Mouse (Mus musculus): ENCODE data around the gene Acaca. TPM values are rescaled to one million over a fixed set of nuclear protein-coding genes. Genes with fewer than 3 reads are reported as not detected.

Acaca gene
- polyA plus RNA-seq, 1 experiment from 2014 or later = 14.4 TPM

GRCm38 (mm10) chr11:84116221-84116620 is 13.3 kb upstream of the Acaca start:
- ATAC-seq (replicated peaks; ENCODE audit: low FRiP score) = no peak

GRCm38 (mm10) chr11:84117431-84117830 is 12.0 kb upstream of the Acaca start:
- 90% methylated on average over 4 of the region's 4 CpGs for WGBS
- Histone ChIP-seq H3K4me1 (no peaks in the 10 kb centered on the region), H3K4me3 (replicated peaks) (no peak overlapping the region), H3K27me3 (no peaks in the 10 kb centered on the region), H3K27ac (no peak overlapping the region), H3K4me2 (no peak overlapping the region), H3K9me3 (replicated peaks) (no peaks in the 10 kb centered on the region), H3K36me3 (peaks cover 92% of the 10 kb centered on the region), H3K9ac (no peak overlapping the region)
- no peak for ATAC-seq (replicated peaks; ENCODE audit: low FRiP score)

More at GRCm38 (mm10) chr11:84116221-84116620, 13.3 kb upstream of the Acaca start:
- Histone ChIP-seq H3K27me3 (no peaks in the 10 kb centered on the region), H3K4me3 (replicated peaks) (no peak overlapping the region), H3K36me3 (peaks cover 84% of the 10 kb centered on the region), H3K9ac (no peak overlapping the region), H3K4me1 (no peaks in the 10 kb centered on the region), H3K4me2 (no peak overlapping the region), H3K27ac (no peak overlapping the region), H3K9me3 (replicated peaks) (no peaks in the 10 kb centered on the region)
- WGBS = 62% methylated on average over 2 of the region's 2 CpGs

GRCm38 (mm10) chr11:84121051-84121956 is 8.2 kb upstream of the Acaca start:
- Histone ChIP-seq H3K9me3 (replicated peaks) (no peaks in the 10 kb centered on the region), H3K4me3 (replicated peaks) (no peak overlapping the region), H3K4me2 (no peak overlapping the region), H3K36me3 (peaks cover 97% of the 10 kb centered on the region), H3K9ac (no peak overlapping the region), H3K27me3 (no peaks in the 10 kb centered on the region), H3K27ac (no peak overlapping the region), H3K4me1 (no peaks in the 10 kb centered on the region)
- no peak for ATAC-seq (replicated peaks; ENCODE audit: low FRiP score)
- WGBS = 75% methylated on average over 12 of the region's 12 CpGs

- Histone ChIP-seq H3K4me1 (peaks cover 14% of the 10 kb centered on the region), H3K9me3 (replicated peaks) (no peaks in the 10 kb centered on the region), H3K36me3 (peaks cover 41% of the 10 kb centered on the region), H3K4me2 (0 out of 2 replicates have a peak overlapping the region, but pooled peaks have one; percentile 91), H3K9ac (no peak overlapping the region), H3K27ac (no peak overlapping the region), H3K4me3 (replicated peaks) (peak overlapping the region; percentile 79; the same call in 1 of the 2 replicates), H3K27me3 (no peaks in the 10 kb centered on the region)
- no peak for ATAC-seq (replicated peaks; ENCODE audit: low FRiP score)
- WGBS = 84% methylated on average over 4 of the region's 4 CpGs
These were observed 1.5 kb upstream of the Acaca start for GRCm38 (mm10) chr11:84127977-84128376.

- H3K4me1 ChIP-seq = peaks cover 14% of the 10 kb centered on the region
- H3K9ac ChIP-seq = peak overlapping the region; percentile 86
- peak overlapping the region; percentile 79 for H3K4me3 ChIP-seq (replicated peaks)
- H3K27ac ChIP-seq = no peak overlapping the region
- WGBS = 6% methylated on average over 11 of the region's 11 CpGs
- peaks cover 26% of the 10 kb centered on the region for H3K36me3 ChIP-seq
- H3K4me2 ChIP-seq = peak overlapping the region; percentile 91
- H3K9me3 ChIP-seq (replicated peaks) = no peaks in the 10 kb centered on the region
- no peaks in the 10 kb centered on the region for H3K27me3 ChIP-seq
- peak; percentile 20 for ATAC-seq (replicated peaks; ENCODE audit: low FRiP score)
These were observed 320 bp downstream of the Acaca start for GRCm38 (mm10) chr11:84129799-84130185.

- H3K4me2 ChIP-seq = no peak overlapping the region
- 89% methylated on average over 2 of the region's 2 CpGs for WGBS
- H3K27ac ChIP-seq = no peak overlapping the region
- H3K9me3 ChIP-seq (replicated peaks) = no peaks in the 10 kb centered on the region
- no peak for ATAC-seq (replicated peaks; ENCODE audit: low FRiP score)
- no peaks in the 10 kb centered on the region for H3K36me3 ChIP-seq
- peaks cover 5% of the 10 kb centered on the region for H3K4me1 ChIP-seq
- H3K9ac ChIP-seq = no peak overlapping the region
- no peak overlapping the region for H3K4me3 ChIP-seq (replicated peaks)
- no peaks in the 10 kb centered on the region for H3K27me3 ChIP-seq
These were observed 4.9 kb downstream of the Acaca start for GRCm38 (mm10) chr11:84134331-84134860.

- no peaks in the 10 kb centered on the region for H3K36me3 ChIP-seq
- H3K4me3 ChIP-seq (replicated peaks) = no peak overlapping the region
- no peaks in the 10 kb centered on the region for H3K9me3 ChIP-seq (replicated peaks)
- 78% methylated on average over 3 of the region's 3 CpGs for WGBS
- H3K27me3 ChIP-seq = no peaks in the 10 kb centered on the region
- ATAC-seq (replicated peaks; ENCODE audit: low FRiP score) = no peak
- no peak overlapping the region for H3K9ac ChIP-seq
- no peak overlapping the region for H3K27ac ChIP-seq
- no peak overlapping the region for H3K4me2 ChIP-seq
- no peaks in the 10 kb centered on the region for H3K4me1 ChIP-seq
These were observed 7.0 kb downstream of the Acaca start for GRCm38 (mm10) chr11:84136453-84136852.

- H3K36me3 ChIP-seq = no peaks in the 10 kb centered on the region
- H3K4me2 ChIP-seq = no peak overlapping the region
- H3K9ac ChIP-seq = no peak overlapping the region
- H3K27me3 ChIP-seq = no peaks in the 10 kb centered on the region
- H3K4me3 ChIP-seq (replicated peaks) = no peak overlapping the region
- no peak overlapping the region for H3K27ac ChIP-seq
- ATAC-seq (replicated peaks; ENCODE audit: low FRiP score) = no peak
- H3K9me3 ChIP-seq (replicated peaks) = no peaks in the 10 kb centered on the region
- 55% methylated on average over 2 of the region's 2 CpGs for WGBS
- no peaks in the 10 kb centered on the region for H3K4me1 ChIP-seq
These were observed 12.3 kb downstream of the Acaca start for GRCm38 (mm10) chr11:84141752-84142151.

- no peak for ATAC-seq (replicated peaks; ENCODE audit: low FRiP score)
- H3K4me2 ChIP-seq = no peak overlapping the region
- no peak overlapping the region for H3K9ac ChIP-seq
- H3K4me1 ChIP-seq = no peaks in the 10 kb centered on the region
- H3K36me3 ChIP-seq = no peaks in the 10 kb centered on the region
- H3K9me3 ChIP-seq (replicated peaks) = no peaks in the 10 kb centered on the region
- WGBS = 73% methylated on average over 10 of the region's 10 CpGs
- H3K27ac ChIP-seq = no peak overlapping the region
- H3K4me3 ChIP-seq (replicated peaks) = no peak overlapping the region
- H3K27me3 ChIP-seq = no peaks in the 10 kb centered on the region
These were observed 15.8 kb downstream of the Acaca start for GRCm38 (mm10) chr11:84145201-84145798.

- Histone ChIP-seq H3K4me2 (no peak overlapping the region), H3K36me3 (no peaks in the 10 kb centered on the region)
These were observed 16.6 kb downstream of the Acaca start for GRCm38 (mm10) chr11:84146081-84146480.

GRCm38 (mm10) chr11:84150884-84151283 is 21.4 kb downstream of the Acaca start:
- H3K4me3 ChIP-seq (replicated peaks) = no peak overlapping the region
- no peaks in the 10 kb centered on the region for H3K27me3 ChIP-seq
- H3K27ac ChIP-seq = no peak overlapping the region
- no peaks in the 10 kb centered on the region for H3K9me3 ChIP-seq (replicated peaks)
- H3K36me3 ChIP-seq = no peaks in the 10 kb centered on the region
- no peak overlapping the region for H3K9ac ChIP-seq
- 66% methylated on average over 2 of the region's 2 CpGs for WGBS
- no peak overlapping the region for H3K4me2 ChIP-seq
- ATAC-seq (replicated peaks; ENCODE audit: low FRiP score) = no peak
- no peaks in the 10 kb centered on the region for H3K4me1 ChIP-seq

More at GRCm38 (mm10) chr11:84146081-84146480, 16.6 kb downstream of the Acaca start:
- no peaks in the 10 kb centered on the region for H3K9me3 ChIP-seq (replicated peaks)
- 75% methylated on average over 3 of the region's 3 CpGs for WGBS
- H3K4me1 ChIP-seq = no peaks in the 10 kb centered on the region
- no peak overlapping the region for H3K27ac ChIP-seq
- H3K27me3 ChIP-seq = no peaks in the 10 kb centered on the region
- no peak overlapping the region for H3K9ac ChIP-seq
- no peak for ATAC-seq (replicated peaks; ENCODE audit: low FRiP score)
- H3K4me3 ChIP-seq (replicated peaks) = no peak overlapping the region

Data from kidney, embryonic 15.5 days (tissue).